Mouse (Mus musculus): ENCODE results near the gene Cops8. TPM values are rescaled to one million over a fixed set of nuclear protein-coding genes. Genes with fewer than 3 reads are reported as not detected.

Cops8 gene
- polyA plus RNA-seq, 1 experiment: 104 TPM

DNA sequence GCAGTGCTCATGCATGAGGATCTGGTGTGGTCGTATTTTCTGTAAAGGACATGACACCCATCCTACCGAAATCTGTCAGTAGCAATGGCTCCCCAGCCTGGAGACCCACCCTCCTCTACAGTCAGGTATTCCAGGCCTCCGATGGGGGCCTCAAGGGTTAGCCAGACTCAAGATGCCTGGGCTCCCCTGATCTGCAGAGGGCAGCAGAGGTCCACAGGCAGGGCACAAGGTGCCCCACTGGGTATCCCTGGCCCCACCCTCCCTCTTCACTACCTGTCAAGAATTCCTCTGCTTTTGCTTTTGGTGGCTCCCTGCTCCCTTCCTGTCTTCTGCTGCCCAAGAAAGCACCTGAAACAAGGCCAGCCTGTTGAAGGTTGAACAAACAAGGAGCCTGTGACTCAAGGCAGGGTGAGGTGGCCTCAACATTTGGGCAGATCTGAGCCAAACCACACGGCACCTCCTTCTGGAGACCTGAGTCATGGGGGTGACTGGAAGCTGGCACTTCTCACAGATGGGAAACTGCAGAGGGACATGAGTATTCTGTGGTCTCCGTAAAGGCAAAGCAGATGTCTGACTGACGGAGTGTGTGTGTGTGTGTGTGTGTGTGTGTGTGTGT lies 30.7 kb downstream of the Cops8 start:
- no peak for TF ChIP-seq CTCF (IDR thresholded peaks at IDR 0.05; ENCODE audit: low read depth, low read length)
- no peak for TF ChIP-seq POLR2A (IDR thresholded peaks at IDR 0.05; ENCODE audit: insufficient read depth, low read length)
- peaks cover 12% of the 10 kb centered on the region for H3K9me3 ChIP-seq (replicated peaks; ENCODE audit: control insufficient read depth, insufficient read depth, low read length, poor library complexity, severe bottlenecking)
- no peak overlapping the region for H3K27ac ChIP-seq (ENCODE audit: insufficient read depth, low read length)
- no peak overlapping the region for H3K9ac ChIP-seq (ENCODE audit: low read depth, poor library complexity, severe bottlenecking)
- no peaks in the 10 kb centered on the region for H3K27me3 ChIP-seq (ENCODE audit: control insufficient read depth, insufficient read depth, low read length, poor library complexity, severe bottlenecking)
- H3K36me3 ChIP-seq (ENCODE audit: control insufficient read depth, insufficient read depth, low read length, poor library complexity, severe bottlenecking): no peaks in the 10 kb centered on the region
- H3K4me1 ChIP-seq (ENCODE audit: control insufficient read depth, insufficient read depth, low read length): no peaks in the 10 kb centered on the region
- H3K4me3 ChIP-seq (ENCODE audit: low read depth, low read length): no peak overlapping the region

- Histone ChIP-seq H3K27ac (ENCODE audit: insufficient read depth, low read length) (no peak overlapping the region), H3K27me3 (ENCODE audit: control insufficient read depth, insufficient read depth, low read length, poor library complexity, severe bottlenecking) (no peaks in the 10 kb centered on the region), H3K9ac (ENCODE audit: low read depth, poor library complexity, severe bottlenecking) (no peak overlapping the region), H3K36me3 (ENCODE audit: control insufficient read depth, insufficient read depth, low read length, poor library complexity, severe bottlenecking) (no peaks in the 10 kb centered on the region), H3K9me3 (replicated peaks; ENCODE audit: control insufficient read depth, insufficient read depth, low read length, poor library complexity, severe bottlenecking) (peaks cover 4% of the 10 kb centered on the region), H3K4me1 (ENCODE audit: control insufficient read depth, insufficient read depth, low read length) (no peaks in the 10 kb centered on the region), H3K4me3 (ENCODE audit: low read depth, low read length) (no peak overlapping the region)
- TF ChIP-seq CTCF (IDR thresholded peaks at IDR 0.05; ENCODE audit: low read depth, low read length) (no peak), POLR2A (IDR thresholded peaks at IDR 0.05; ENCODE audit: insufficient read depth, low read length) (no peak), EP300 (IDR thresholded peaks at IDR 0.05; ENCODE audit: insufficient read depth, low read depth, low read length) (no peak)
Observed at GRCm38 (mm10) chr1:90634205-90634745, 31.5 kb downstream of the Cops8 start.

DNA sequence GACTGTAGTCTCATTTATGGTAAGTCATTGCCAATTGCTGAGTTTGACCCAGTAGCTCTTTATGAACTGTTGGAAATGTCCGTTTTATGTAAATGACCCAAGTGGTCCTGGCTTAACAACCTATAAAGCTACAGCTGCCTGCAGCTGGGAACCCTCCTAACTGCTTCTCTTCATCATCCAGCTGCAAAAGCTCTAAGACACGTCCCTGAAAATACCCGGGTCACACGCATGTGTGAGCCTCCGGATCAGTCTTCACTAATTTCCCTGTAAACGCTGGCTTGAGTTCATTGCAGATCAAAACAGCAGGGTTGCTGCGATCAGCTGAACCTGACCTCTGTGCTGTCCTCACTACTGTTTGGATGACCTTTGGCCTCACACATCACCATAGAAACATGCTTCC lies 35.6 kb downstream of the Cops8 start:
- Histone ChIP-seq H3K27ac (ENCODE audit: insufficient read depth, low read length) (no peak overlapping the region), H3K4me1 (ENCODE audit: control insufficient read depth, insufficient read depth, low read length) (no peaks in the 10 kb centered on the region), H3K9ac (ENCODE audit: low read depth, poor library complexity, severe bottlenecking) (no peak overlapping the region), H3K27me3 (ENCODE audit: control insufficient read depth, insufficient read depth, low read length, poor library complexity, severe bottlenecking) (no peaks in the 10 kb centered on the region), H3K36me3 (ENCODE audit: control insufficient read depth, insufficient read depth, low read length, poor library complexity, severe bottlenecking) (no peaks in the 10 kb centered on the region), H3K9me3 (replicated peaks; ENCODE audit: control insufficient read depth, insufficient read depth, low read length, poor library complexity, severe bottlenecking) (no peaks in the 10 kb centered on the region), H3K4me3 (ENCODE audit: low read depth, low read length) (no peak overlapping the region)
- TF ChIP-seq POLR2A (IDR thresholded peaks at IDR 0.05; ENCODE audit: insufficient read depth, low read length) (no peak), CTCF (IDR thresholded peaks at IDR 0.05; ENCODE audit: low read depth, low read length) (no peak), EP300 (IDR thresholded peaks at IDR 0.05; ENCODE audit: insufficient read depth, low read depth, low read length) (no peak)

DNA sequence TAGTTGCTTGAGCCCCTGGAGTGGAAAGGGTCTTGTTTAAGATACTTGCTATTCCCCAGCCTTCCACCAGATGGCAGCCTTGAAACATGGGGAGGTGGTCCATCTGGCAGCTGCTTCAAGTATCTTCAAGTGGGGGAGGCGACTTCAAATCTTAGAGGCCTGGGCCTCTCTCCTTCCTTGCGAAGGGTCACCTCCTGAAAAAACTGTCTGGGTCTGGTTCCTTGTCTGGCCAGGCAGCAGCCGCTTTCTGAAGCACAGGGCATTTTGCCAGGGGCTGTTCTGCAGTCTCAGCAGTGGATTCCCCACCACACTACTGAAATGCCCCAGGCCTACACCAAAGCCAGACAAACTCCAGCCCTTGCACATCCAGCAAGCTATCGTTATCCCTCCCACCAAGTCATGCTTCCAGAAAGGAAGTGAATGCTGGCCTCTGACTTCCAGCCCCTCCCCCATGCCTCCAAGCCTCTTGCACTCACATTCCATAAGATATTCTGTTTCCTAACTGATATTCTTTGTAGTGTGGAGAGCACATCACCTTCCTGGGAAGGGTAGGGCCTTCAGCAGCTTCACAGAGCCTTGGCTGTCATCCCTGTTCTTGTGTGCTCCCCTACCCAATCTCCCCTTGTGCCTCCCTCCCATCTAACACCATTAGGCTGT lies 48.1 kb downstream of the Cops8 start:
- Histone ChIP-seq H3K27ac (ENCODE audit: insufficient read depth, low read length) (no peak overlapping the region), H3K27me3 (ENCODE audit: control insufficient read depth, insufficient read depth, low read length, poor library complexity, severe bottlenecking) (no peaks in the 10 kb centered on the region), H3K36me3 (ENCODE audit: control insufficient read depth, insufficient read depth, low read length, poor library complexity, severe bottlenecking) (no peaks in the 10 kb centered on the region), H3K9me3 (replicated peaks; ENCODE audit: control insufficient read depth, insufficient read depth, low read length, poor library complexity, severe bottlenecking) (no peaks in the 10 kb centered on the region), H3K4me1 (ENCODE audit: control insufficient read depth, insufficient read depth, low read length) (no peaks in the 10 kb centered on the region), H3K4me3 (ENCODE audit: low read depth, low read length) (no peak overlapping the region), H3K9ac (ENCODE audit: low read depth, poor library complexity, severe bottlenecking) (no peak overlapping the region)
- TF ChIP-seq CTCF (IDR thresholded peaks at IDR 0.05; ENCODE audit: low read depth, low read length) (peak; percentile 79), EP300 (IDR thresholded peaks at IDR 0.05; ENCODE audit: insufficient read depth, low read depth, low read length) (no peak)

DNA sequence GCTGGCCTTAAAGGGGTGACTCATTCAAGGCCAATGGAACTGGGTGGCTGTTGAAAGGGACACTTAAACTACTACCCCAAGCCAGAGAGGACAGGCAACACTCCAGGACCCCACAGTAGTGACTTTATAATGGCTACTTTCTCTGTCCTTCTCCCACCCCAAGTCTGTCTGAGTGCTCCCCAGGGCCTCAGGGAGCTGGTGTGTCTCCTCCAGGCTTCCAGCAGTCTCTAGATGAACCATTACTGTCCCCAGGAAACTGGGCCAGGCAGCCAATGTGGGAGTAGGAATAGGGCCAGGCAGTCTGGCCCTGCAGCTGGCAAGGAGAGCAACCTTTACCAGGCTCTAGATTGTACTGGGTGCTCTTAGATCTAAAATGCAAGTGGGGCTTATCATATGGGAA lies 49.0 kb downstream of the Cops8 start:
- no peak overlapping the region for H3K4me3 ChIP-seq (ENCODE audit: low read depth, low read length)
- H3K27ac ChIP-seq (ENCODE audit: insufficient read depth, low read length): no peak overlapping the region
- H3K27me3 ChIP-seq (ENCODE audit: control insufficient read depth, insufficient read depth, low read length, poor library complexity, severe bottlenecking): no peaks in the 10 kb centered on the region
- H3K36me3 ChIP-seq (ENCODE audit: control insufficient read depth, insufficient read depth, low read length, poor library complexity, severe bottlenecking): no peaks in the 10 kb centered on the region
- no peak overlapping the region for H3K9ac ChIP-seq (ENCODE audit: low read depth, poor library complexity, severe bottlenecking)
- no peaks in the 10 kb centered on the region for H3K9me3 ChIP-seq (replicated peaks; ENCODE audit: control insufficient read depth, insufficient read depth, low read length, poor library complexity, severe bottlenecking)
- TF ChIP-seq POLR2A (IDR thresholded peaks at IDR 0.05; ENCODE audit: insufficient read depth, low read length): no peak
- no peak for TF ChIP-seq CTCF (IDR thresholded peaks at IDR 0.05; ENCODE audit: low read depth, low read length)
- no peak for TF ChIP-seq EP300 (IDR thresholded peaks at IDR 0.05; ENCODE audit: insufficient read depth, low read depth, low read length)
- no peaks in the 10 kb centered on the region for H3K4me1 ChIP-seq (ENCODE audit: control insufficient read depth, insufficient read depth, low read length)

GRCm38 (mm10) chr1:90652553-90652952 lies 49.8 kb downstream of the Cops8 start:
- Histone ChIP-seq H3K27ac (ENCODE audit: insufficient read depth, low read length) (no peak overlapping the region), H3K36me3 (ENCODE audit: control insufficient read depth, insufficient read depth, low read length, poor library complexity, severe bottlenecking) (no peaks in the 10 kb centered on the region), H3K9me3 (replicated peaks; ENCODE audit: control insufficient read depth, insufficient read depth, low read length, poor library complexity, severe bottlenecking) (no peaks in the 10 kb centered on the region), H3K4me1 (ENCODE audit: control insufficient read depth, insufficient read depth, low read length) (no peaks in the 10 kb centered on the region), H3K9ac (ENCODE audit: low read depth, poor library complexity, severe bottlenecking) (no peak overlapping the region), H3K27me3 (ENCODE audit: control insufficient read depth, insufficient read depth, low read length, poor library complexity, severe bottlenecking) (no peaks in the 10 kb centered on the region), H3K4me3 (ENCODE audit: low read depth, low read length) (no peak overlapping the region)
- TF ChIP-seq EP300 (IDR thresholded peaks at IDR 0.05; ENCODE audit: insufficient read depth, low read depth, low read length): no peak
- TF ChIP-seq POLR2A (IDR thresholded peaks at IDR 0.05; ENCODE audit: insufficient read depth, low read length): no peak
- TF ChIP-seq CTCF (IDR thresholded peaks at IDR 0.05; ENCODE audit: low read depth, low read length): no peak
